ENCODE assay signal across 7 mouse cellular contexts in genomic region chr3:29081952-29082295, GRCm38 (mm10). TPM values are rescaled to one million over a fixed set of nuclear protein-coding genes. Genes with fewer than 3 reads are reported as not detected.
A peak's percentile ranks its signal among the peaks of the same experiment; 100 is the strongest.
DNase-seq lines count a peak whose midpoint lies in the region; ATAC-seq lines count a peak whose summit lies in the region.

Egfem1 (plus strand) TSS chr3:29082023.

- peaks cover 26% of the 10 kb centered on the region for H3K27me3 ChIP-seq in megakaryocyte, embryonic 14.5 days (replicated peaks)
- 0 out of 2 replicates have a peak, but pooled peaks cover 3% of the 10 kb centered on the region for H3K27me3 ChIP-seq in forebrain, embryonic 15.5 days
- peaks cover 21% of the 10 kb centered on the region; the same call in 1 of the 2 replicates for H3K27me3 ChIP-seq in midbrain, embryonic 13.5 days

- peak within 1 kb of the TSS; percentile 96 for H3K4me2 ChIP-seq in forebrain, embryonic 15.5 days (replicated peaks)
- peak within 1 kb of the TSS; percentile 87 for H3K4me2 ChIP-seq in midbrain, embryonic 13.5 days (replicated peaks)

- 5% methylated on average over 12 of the region's 12 CpGs for WGBS in forebrain, embryonic 15.5 days
- WGBS in midbrain, embryonic 13.5 days: 2% methylated on average over 12 of the region's 12 CpGs

- DNase-seq in layer of hippocampus, postnatal 14 days (ENCODE audit: low spot score in 2 of 2): peak in 1 of 2 experiments; percentile 31
- no peak for DNase-seq in spleen, postnatal 4 days (ENCODE audit: low spot score in 2 of 2)

- ATAC-seq in megakaryocyte, adult 5-6 weeks (ENCODE audit: poor library complexity, severe bottlenecking): no peak
- no peak; the same call in none of the 2 replicates for ATAC-seq in forebrain, embryonic 15.5 days (replicated peaks)
- no peak; the same call in none of the 2 replicates for ATAC-seq in midbrain, embryonic 13.5 days
- ATAC-seq in inflammation-experienced regulatory T-cells, adult 6 months: no peak

- 0 out of 2 replicates have a peak within 1 kb of the TSS, but pooled peaks have one; percentile 6 for H3K27ac ChIP-seq in forebrain, embryonic 15.5 days (replicated peaks)
- H3K27ac ChIP-seq in midbrain, embryonic 13.5 days: peak within 1 kb of the TSS; percentile 71

- H3K9me3 ChIP-seq in megakaryocyte, embryonic 14.5 days: peaks cover 8% of the 10 kb centered on the region; the same call in 1 of the 2 replicates
- H3K9me3 ChIP-seq in forebrain, embryonic 15.5 days: no peaks in the 10 kb centered on the region
- H3K9me3 ChIP-seq in midbrain, embryonic 13.5 days: no peaks in the 10 kb centered on the region

- H3K4me3 ChIP-seq in megakaryocyte, embryonic 14.5 days (replicated peaks): peak within 1 kb of the TSS; percentile 14
- H3K4me3 ChIP-seq in forebrain, embryonic 15.5 days: peak within 1 kb of the TSS; percentile 50
- H3K4me3 ChIP-seq in midbrain, embryonic 13.5 days (replicated peaks): peak within 1 kb of the TSS; percentile 70

- peak within 1 kb of the TSS; percentile 48 for H3K9ac ChIP-seq in forebrain, embryonic 15.5 days (replicated peaks)
- peak within 1 kb of the TSS; percentile 67 for H3K9ac ChIP-seq in midbrain, embryonic 13.5 days (replicated peaks)

- no peaks in the 10 kb centered on the region for H3K36me3 ChIP-seq in megakaryocyte, embryonic 14.5 days (replicated peaks; ENCODE audit: low read length)
- H3K36me3 ChIP-seq in forebrain, embryonic 15.5 days: no peaks in the 10 kb centered on the region
- H3K36me3 ChIP-seq in midbrain, embryonic 13.5 days: no peaks in the 10 kb centered on the region

- H3K4me1 ChIP-seq in megakaryocyte, embryonic 14.5 days: peaks cover 3% of the 10 kb centered on the region; the same call in 1 of the 2 replicates
- H3K4me1 ChIP-seq in forebrain, embryonic 15.5 days: peaks cover 22% of the 10 kb centered on the region
- peaks cover 33% of the 10 kb centered on the region for H3K4me1 ChIP-seq in midbrain, embryonic 13.5 days (replicated peaks)

RNA-seq across cellular contexts. Expression of gene Egfem1, which starts in this region (rescaled TPM):
- polyA plus RNA-seq in megakaryocyte, embryonic 14.5 days (2012; ENCODE audit: insufficient read depth, low replicate concordance): not detected in 2 replicates
- total RNA-seq in megakaryocyte, adult 5-6 weeks (2015): not detected in 2 replicates
- not detected in 2 replicates for total RNA-seq in megakaryocyte, adult 5-6 weeks (2017)
- 3.9 and 4.4 TPM in 2 replicates for polyA plus RNA-seq in forebrain, embryonic 15.5 days (2015; fragmentation: Nextera tagmentation; extraction: Ambion mirVana)
- 10 to 100 TPM; 27.4 to 27.7 TPM for total RNA-seq in layer of hippocampus, postnatal 14 days (2021)
- polyA plus RNA-seq in midbrain, embryonic 13.5 days (2015; fragmentation: Nextera tagmentation; extraction: Ambion mirVana): 13.4 and 14.0 TPM in 2 replicates
- polyA plus RNA-seq in inflammation-experienced regulatory T-cells, adult 6 months (2017; shearing (Covaris generic)): not detected

Comparison
In these comparisons a context has a peak if more than half of its experiments do, and no peak if none do; other contexts are left out.
1. RNA of gene Egfem1 (total RNA-seq): 27.4 to 27.7 TPM in layer of hippocampus, postnatal 14 days; not detected in megakaryocyte, adult 5-6 weeks; every median in the first group is over 10 times any median in the second.
2. H3K4me3 ChIP-seq: peak in every context shown above with its lines; median percentile 70 in midbrain, embryonic 13.5 days; 50 in forebrain, embryonic 15.5 days; 14 in megakaryocyte, embryonic 14.5 days.